Mouse (Mus musculus) bone marrow macrophage, adult 2 months (primary cell): Measurements from ENCODE around the gene Stk19.

Experiments used
- CTCF ChIP-seq: IDR thresholded peaks from 2 replicates; pipeline ENCODE4 v1.5.1; 2012; ENCODE audit warnings: low read depth, mild to moderate bottlenecking, low read length, moderate library complexity
- POLR2A ChIP-seq: IDR thresholded peaks from 2 replicates; pipeline ENCODE4 v1.6.1; 2012; ENCODE audit warnings: mild to moderate bottlenecking, low read depth, low read length, borderline replicate concordance

DNA sequence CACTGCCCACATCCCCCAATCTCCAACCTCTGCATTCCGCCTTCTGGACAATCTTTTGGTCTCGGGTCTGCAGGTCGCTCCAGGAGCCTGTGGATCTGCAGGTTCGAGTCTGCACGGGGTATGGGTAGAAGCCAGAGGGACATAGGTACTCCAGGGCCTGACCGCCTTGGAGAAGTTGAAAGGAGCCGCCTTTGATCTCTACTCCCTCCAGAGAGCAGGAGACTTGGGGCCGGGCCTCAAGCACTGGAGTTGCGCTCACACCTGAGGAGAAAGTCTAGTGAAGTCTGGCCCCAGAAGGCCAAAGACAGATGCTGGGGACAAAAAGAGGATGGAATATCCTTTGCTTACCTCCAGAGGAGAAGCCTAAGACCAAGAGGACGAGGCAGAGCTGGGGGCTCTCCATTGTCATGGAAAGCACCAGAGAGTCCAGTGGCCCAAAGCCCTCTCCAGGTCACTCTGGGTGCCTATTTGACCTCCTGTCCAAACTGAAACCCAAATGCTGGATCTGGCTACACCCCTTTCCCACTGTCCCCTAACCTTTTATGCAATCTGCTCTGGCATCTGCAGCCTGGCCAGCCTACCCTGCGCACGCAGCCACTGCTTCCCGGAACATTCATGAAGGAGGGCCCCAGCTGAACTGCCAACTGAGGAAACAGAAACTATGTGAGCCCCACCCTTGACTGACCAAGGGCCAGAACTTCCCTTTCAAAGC, 25.1 kb upstream of the Stk19 start:
- TF ChIP-seq CTCF (no peak), POLR2A (no peak)
